Mouse (Mus musculus) lung, postnatal 25 days (tissue): ENCODE results near the gene Rhbdf2.
A peak's percentile ranks its signal among the peaks of the same experiment; 100 is the strongest.

Experiments
- DNase-seq: peaks from one replicate; pipeline ENCODE4 v3.0.0; 2022; ENCODE audit warnings: low spot score

Rhbdf2 gene

DNA sequence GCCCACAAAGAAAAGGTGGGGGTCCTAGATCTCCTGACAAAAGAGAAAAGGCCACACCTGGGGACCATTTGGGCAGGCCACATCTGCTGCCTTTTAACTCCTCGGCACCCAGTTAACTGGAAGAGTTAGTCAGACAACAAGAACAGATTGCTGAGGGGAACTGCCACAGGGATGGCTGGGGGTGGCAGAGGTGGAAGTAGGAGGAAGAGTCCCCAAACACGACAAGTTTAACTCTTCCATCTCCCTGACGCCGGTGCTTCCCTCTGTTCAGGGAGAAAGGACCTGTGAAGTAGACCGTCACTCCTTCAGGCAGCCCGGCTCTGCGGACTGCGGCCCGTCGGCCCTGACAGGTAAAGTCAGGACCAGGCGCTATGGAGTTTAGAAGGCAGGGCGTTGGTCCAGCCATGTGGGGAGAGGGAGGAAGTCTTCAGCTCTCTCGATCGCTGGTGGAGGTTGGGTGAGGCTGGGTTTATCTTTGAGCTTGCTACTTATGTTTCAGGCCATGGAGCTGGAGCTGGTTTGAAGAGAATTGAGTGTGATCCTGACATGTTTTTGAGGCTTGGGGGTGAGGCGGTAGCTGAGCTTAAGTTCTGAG, 32.3 kb upstream of the Rhbdf2 start:
- DNase-seq: no peak

DNA sequence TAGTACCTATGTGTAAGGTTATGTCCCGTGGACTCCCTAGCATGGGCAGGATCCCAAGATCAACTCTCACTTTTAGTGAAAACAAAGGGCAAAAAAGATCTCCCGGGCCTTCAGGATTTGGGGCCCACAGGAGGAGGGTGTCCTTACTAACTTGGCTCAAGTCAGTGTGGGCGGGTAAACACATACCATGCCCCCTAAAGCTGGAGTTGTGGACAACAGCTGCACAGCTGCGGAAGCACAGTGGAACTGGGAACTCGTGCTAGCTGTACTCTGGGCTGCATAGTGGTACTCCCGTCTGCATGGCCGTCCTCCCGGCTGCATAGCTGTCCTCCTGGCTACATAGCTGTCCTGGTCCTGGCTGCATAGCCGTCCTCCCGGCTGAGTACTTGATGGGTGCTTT, 31.4 kb upstream of the Rhbdf2 start:
- DNase-seq: no peak

GRCm38 (mm10) chr11:116657311-116658223, 30.7 kb upstream of the Rhbdf2 start:
- DNase-seq: peak; percentile 97

DNA sequence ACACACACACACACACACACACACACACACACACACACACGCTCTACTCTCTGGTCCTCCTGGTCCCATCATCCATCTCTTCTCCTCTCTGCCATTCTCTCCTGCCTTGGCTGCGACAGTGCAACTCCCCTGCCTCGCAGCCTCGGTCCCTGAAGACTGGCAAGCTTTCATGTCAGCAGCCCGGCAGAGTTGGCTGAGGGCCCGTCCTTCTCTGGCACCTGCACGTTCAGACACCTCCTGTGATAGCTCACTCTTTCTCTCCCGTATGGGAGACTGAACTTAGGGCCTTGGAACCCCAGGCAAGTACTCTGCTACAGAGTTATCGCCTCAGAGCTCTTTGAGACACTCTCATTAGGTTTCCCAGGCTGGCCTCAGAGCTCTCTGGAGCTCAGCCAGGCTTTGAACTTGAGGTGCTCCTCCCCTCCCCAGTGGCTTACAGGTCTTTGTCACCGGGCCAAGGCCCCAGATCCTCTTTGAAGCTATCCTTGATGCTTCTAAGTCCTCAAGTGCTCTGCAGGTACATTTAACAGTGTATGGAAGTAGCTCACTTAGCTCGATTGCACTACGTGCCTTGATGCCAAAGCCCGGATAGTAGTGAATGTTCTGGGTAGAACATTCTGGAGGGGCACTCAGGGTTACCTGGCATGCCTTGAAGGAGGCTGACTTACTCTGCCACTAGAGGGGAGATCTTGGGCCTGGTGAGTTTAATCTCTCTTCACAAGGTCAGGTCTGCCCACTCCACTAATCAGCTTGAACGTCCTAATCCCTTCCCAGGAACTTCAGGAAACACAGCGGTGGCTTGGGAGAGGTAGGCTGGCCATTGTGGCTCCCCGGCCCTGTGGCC, 29.8 kb upstream of the Rhbdf2 start:
- DNase-seq: peak; percentile 74

GRCm38 (mm10) chr11:116654255-116654821, 27.5 kb upstream of the Rhbdf2 start, which contains the start of gene Cygb:
Gene Cygb, minus strand, starts transcription at chr11:116654313.
- DNase-seq: no peak

- no peak for DNase-seq
These were observed 26.9 kb upstream of the Rhbdf2 start for GRCm38 (mm10) chr11:116653709-116654221.

DNA sequence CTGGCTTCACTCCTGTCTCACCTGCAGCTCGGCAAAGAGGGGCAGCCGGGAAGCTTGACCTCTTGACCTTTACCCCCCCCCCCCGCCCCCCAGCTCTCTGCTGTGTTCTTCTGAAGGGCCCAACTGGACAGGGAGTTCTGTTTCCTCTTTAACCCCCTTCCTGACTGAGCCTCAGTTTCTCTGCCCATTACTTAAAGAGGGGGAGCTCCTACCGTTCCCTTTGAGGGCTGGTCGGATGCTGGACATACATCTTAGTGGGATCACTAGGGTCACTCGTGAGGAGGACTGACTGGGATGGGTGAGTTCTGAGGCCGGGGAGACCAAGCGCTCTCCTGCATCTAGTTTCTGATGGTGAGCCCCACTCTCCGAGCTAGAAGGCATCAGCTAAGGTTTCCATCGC, 26.4 kb upstream of the Rhbdf2 start, which contains the start of gene Prcd:
Prcd (plus strand) TSS at position 301 of the 400 bp plus-strand sequence.
- DNase-seq: no peak

DNA sequence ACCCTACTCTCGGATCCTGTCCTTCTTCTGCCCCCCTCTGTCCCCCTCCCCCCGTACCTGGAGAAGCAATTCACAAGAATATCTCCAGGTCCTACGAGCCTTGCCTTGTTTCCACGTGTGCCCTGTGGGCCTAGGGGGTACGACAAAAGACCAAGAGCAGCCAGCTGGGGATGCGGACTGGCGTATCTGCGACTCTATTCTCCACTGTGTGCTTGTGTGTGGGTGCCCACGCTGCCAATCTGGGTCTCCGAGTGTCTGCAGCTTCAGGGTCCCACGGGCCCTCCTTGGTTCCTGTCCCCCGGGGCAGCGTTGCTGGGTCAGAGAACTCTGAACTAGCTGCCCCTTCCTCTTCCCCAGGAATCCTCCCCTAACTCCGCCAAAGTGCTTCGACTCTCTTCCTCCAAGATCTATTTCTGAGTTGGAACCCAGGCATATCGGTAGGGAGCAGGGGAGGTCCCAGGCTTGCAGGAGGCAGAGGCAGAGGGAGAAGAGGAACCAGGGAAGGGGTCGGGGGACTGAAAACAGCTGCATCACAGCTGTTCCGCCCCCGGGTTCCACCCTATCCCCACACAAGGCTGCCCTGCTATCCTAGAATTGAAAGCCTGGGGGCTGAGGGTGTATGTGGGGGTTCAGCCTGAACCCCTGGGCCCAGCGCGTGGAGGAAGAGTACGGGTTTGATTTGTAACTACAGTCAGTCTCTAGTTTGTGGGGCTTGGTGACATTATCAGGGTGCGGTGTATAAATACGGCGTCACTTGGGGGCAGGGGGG, 25.7 kb upstream of the Rhbdf2 start:
- no peak for DNase-seq

- no peak for DNase-seq
These were observed 24.5 kb upstream of the Rhbdf2 start for GRCm38 (mm10) chr11:116651339-116651738.

- DNase-seq: no peak
These were observed 24.0 kb upstream of the Rhbdf2 start for GRCm38 (mm10) chr11:116650811-116651210.

GRCm38 (mm10) chr11:116649711-116650337, 23.0 kb upstream of the Rhbdf2 start:
- no peak for DNase-seq

DNA sequence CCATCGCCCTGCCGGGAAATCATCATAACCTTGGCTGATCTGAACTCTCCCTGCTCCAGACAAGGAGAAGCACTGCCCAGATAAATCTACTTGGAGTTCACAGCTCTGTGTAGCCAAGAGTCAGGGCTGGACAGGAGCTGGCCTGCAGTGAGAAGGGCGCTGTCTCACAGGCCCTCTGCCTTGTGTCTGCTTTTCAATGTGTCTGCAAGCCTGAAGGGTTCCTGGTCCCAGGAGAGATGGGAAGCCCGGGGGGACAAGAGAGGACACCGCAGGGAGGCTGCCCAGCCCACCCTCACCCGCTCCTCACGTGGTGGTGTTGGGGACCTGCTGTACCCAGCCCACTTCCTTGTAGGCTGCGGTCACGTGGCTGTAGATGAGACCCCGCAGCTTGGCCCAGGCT, 22.2 kb upstream of the Rhbdf2 start:
- no peak for DNase-seq

DNA sequence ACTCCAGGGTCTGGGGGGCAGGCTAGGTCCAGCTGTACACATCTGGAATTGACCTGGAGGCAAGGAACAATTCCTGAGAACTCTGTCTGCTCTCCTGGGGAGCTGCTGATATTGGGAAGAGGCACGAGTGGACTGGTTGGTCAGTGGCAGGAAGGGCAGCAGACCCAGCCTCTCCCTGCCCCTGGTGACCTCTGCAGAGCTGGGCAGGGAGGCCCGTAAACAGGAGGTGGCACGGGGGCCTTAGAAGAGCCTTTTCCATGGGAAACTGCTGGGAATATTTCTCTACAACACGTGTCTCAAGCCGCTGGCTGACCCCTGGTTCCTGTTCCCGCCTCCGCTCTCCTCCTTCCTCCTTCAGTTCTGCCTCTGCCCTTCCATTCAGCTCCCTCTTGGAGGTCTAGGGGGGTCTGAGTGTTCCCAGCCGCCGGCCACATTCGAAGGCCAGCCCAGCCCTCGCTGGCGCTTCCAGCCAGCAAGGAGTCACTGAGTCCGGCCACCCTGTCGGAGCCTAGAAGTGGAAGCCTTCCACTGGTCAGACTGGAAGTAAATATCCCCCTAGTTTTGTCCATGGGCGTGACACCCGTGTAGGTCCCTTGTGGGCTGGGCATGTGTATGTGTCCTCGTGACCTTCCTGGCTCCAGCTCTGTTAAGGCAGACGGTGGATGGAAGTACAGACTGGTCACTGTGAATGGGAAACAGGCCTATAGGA, 21.5 kb upstream of the Rhbdf2 start:
- DNase-seq: peak; percentile 46

DNA sequence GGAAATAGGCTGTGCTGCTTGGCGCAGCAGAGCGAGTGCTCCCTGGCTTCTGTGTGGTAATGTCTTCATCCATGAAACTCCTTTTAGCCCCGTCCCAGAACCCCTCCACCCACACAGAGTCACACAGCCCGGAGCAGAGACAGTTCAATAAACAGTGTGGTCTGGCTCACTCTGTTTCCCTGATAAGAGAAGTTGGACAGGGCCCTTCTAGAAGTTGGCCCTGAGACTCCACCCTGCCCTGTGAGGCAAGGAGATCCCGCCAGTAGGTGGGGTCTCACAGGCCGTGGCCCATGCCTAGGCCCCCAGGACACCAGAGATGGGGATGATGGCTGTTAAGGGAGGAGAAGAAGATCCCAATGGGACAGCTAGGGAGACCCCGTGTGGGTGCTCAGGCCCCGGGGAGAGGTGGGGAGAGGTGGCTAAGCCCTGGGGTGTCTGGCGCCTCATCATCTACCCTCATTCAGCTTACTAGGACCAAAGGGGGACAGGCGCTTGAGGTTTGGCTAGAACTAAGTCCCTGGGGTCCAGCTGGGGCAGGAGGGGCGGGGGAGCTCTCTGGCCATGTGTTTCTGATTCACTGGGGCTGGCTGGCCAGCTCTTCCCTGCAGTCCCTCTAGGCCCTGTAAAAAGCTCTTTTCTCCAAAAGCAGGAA, 20.6 kb upstream of the Rhbdf2 start:
- DNase-seq: no peak

- no peak for DNase-seq
These were observed 20.0 kb upstream of the Rhbdf2 start for GRCm38 (mm10) chr11:116646771-116647170.

- DNase-seq: no peak
These were observed 19.3 kb upstream of the Rhbdf2 start for GRCm38 (mm10) chr11:116646136-116646535.

DNA sequence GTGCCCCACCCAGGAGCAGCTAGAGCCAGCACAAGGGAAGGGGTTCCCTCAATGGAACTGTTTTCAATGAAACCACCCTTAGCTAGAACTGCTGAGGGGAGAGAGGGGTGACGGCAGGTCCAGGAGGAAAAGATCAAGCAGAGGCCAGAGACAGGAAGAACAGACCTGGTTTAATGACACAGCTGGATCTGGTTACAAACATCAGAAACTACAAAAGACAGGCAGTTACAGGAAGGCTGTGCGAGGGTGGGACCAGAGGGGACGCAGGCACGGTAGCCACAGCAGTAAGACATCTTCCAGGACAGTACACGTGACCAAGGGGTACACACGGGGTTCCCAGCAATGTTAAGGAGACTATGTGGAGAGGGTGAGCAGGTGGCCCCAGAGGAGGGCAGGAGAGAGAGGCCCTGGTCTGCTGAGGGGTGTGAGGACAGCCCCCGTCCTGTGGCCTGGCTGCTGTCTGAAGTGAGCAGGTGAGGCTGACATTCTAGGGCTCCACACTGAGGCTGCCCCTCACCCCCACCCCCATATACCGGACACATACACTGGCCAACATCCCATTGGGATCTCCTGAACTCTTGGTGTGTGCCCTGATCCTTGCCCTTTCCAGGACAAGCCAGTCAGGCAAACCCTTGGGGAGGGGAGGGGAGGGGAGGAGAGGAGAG, 18.8 kb upstream of the Rhbdf2 start:
- no peak for DNase-seq

DNA sequence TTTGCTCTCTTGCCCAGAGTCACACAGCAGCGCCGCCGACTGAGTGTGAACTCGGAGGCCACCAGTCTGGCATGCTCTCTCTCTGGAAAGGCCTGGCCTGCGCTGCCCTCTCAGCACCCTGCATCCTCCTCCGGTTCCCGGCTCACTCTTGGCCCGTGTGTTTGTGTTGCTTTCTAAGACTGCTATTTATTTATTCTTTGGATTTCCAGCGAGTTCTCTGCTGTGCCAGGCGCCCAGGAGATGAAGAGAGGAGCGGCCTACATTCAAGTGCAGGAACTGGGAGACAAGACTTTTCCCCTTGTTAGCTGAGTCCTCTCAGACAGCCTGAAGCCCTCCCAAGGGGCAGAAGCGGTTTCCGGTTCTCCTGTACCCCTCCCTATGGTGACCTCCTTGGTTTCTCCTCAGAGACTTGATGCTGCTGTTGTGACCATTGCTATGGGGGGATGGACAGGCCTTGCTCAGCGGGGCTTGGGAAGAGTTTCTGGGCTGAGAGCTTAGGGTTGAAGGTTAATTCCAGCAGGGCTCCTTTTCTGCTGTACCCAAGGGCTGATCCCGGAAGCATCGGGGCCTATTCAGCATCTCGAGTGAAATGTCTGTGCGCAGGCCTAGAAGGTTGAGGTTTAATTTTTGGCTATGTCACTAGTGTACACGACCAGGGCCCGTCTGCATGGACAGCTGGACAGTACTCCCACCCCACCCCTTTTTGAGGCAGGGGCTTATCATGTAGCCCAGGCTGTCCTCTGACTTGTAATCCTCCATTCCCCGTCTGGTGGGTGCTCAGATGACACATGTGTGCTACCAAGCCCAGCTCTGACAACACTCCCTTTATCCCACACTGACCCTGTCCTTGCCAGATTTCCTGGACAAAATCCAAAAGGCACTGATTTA, 17.6 kb upstream of the Rhbdf2 start:
- no peak for DNase-seq
